Mouse (Mus musculus): ENCODE measurements around the gene Olfr801. TPM values are rescaled to one million over a fixed set of nuclear protein-coding genes. Genes with fewer than 3 reads are reported as not detected.

Olfr801 gene
- total RNA-seq (2023) = not detected

GRCm38 (mm10) chr10:129673765-129674164, at the start of gene Olfr801:
Olfr801 (minus strand) TSS chr10:129673865.

GRCm38 (mm10) chr10:129702910-129703309, 29.2 kb upstream of the Olfr801 start, which contains the start of gene Olfr804:
Olfr804 (plus strand) TSS chr10:129703210.

GRCm38 (mm10) chr10:129694186-129694585, 20.5 kb upstream of the Olfr801 start, which contains the start of gene Olfr803:
Olfr803 (minus strand) TSS chr10:129694286.

GRCm38 (mm10) chr10:129688069-129688468, 14.4 kb upstream of the Olfr801 start, which contains the start of gene Olfr802:
Olfr802 (minus strand) TSS chr10:129688169.

GRCm38 (mm10) chr10:129657394-129657793, 16.3 kb downstream of the Olfr801 start, which contains the start of gene Olfr800:
Olfr800 (plus strand) TSS chr10:129657694.

GRCm38 (mm10) chr10:129637184-129637583, 36.5 kb downstream of the Olfr801 start, which contains the start of gene Olfr799:
Olfr799 (plus strand) TSS chr10:129637484.

GRCm38 (mm10) chr10:129627834-129628233, 45.8 kb downstream of the Olfr801 start, which contains the start of gene Olfr798:
Olfr798 (minus strand) TSS chr10:129627934.

Other genes starting within 250 kb of the Olfr801 start
- gene Olfr786, start 246.6 kb downstream of the Olfr801 start, total RNA-seq (2023) = not detected
- gene Olfr787, start 212.0 kb downstream of the Olfr801 start, total RNA-seq (2023) = not detected
- gene Olfr788, start 202.9 kb downstream of the Olfr801 start, total RNA-seq (2023) = not detected
- not detected for gene Olfr789, start 189.1 kb downstream of the Olfr801 start, total RNA-seq (2023)
- not detected for gene Olfr790, start 175.4 kb downstream of the Olfr801 start, total RNA-seq (2023)
- gene Olfr791, start 152.1 kb downstream of the Olfr801 start, total RNA-seq (2023) = not detected
- gene Olfr792, start 134.7 kb downstream of the Olfr801 start, total RNA-seq (2023) = not detected
- gene Olfr794, start 106.2 kb downstream of the Olfr801 start, total RNA-seq (2023) = not detected
- not detected for gene Olfr796, start 61.3 kb downstream of the Olfr801 start, total RNA-seq (2023)
- gene Olfr798, start 45.9 kb downstream of the Olfr801 start, total RNA-seq (2023) = not detected
- gene Olfr799, start 36.4 kb downstream of the Olfr801 start, total RNA-seq (2023) = not detected
- not detected for gene Olfr800, start 16.2 kb downstream of the Olfr801 start, total RNA-seq (2023)
- gene Olfr802, start 14.3 kb upstream of the Olfr801 start, total RNA-seq (2023) = not detected
- not detected for gene Olfr803, start 20.4 kb upstream of the Olfr801 start, total RNA-seq (2023)
- gene Olfr804, start 29.3 kb upstream of the Olfr801 start, total RNA-seq (2023) = not detected
- gene Olfr805, start 55.5 kb upstream of the Olfr801 start, total RNA-seq (2023) = not detected
- not detected for gene Olfr806, start 68.1 kb upstream of the Olfr801 start, total RNA-seq (2023)
- not detected for gene Olfr807, start 83.9 kb upstream of the Olfr801 start, total RNA-seq (2023)
- not detected for gene Olfr808, start 91.6 kb upstream of the Olfr801 start, total RNA-seq (2023)
- not detected for gene Olfr809, start 100.8 kb upstream of the Olfr801 start, total RNA-seq (2023)
- gene Olfr810, start 121.1 kb upstream of the Olfr801 start, total RNA-seq (2023) = not detected
- gene Olfr811, start 130.5 kb upstream of the Olfr801 start, total RNA-seq (2023) = not detected
- not detected for gene Olfr812, start 172.2 kb upstream of the Olfr801 start, total RNA-seq (2023)
- not detected for gene Olfr813, start 181.5 kb upstream of the Olfr801 start, total RNA-seq (2023)
- not detected for gene Olfr814, start 206.0 kb upstream of the Olfr801 start, total RNA-seq (2023)
- not detected for gene Olfr815, start 232.0 kb upstream of the Olfr801 start, total RNA-seq (2023)
- not detected for gene Olfr816, start 241.7 kb upstream of the Olfr801 start, total RNA-seq (2023)

Measured in neutrophil, adult 59 days (primary cell).